Mouse (Mus musculus): Measurements from ENCODE around the gene Entr1. TPM values are rescaled to one million over a fixed set of nuclear protein-coding genes. Genes with fewer than 3 reads are reported as not detected.

Gene Entr1
- polyA plus RNA-seq (2012; rRNA removed) = 291 and 306 TPM in 2 replicates

- DNase-seq (ENCODE audit: extremely low spot score in 1 of 2, low spot score in 1 of 2) = peak; percentile 55 to 82
Observed at GRCm38 (mm10) chr2:26389154-26389690, at the start of gene Entr1, which contains the start of gene Pmpca. TSS of gene Entr1 (minus strand) at chr2:26389316. TSS of gene Pmpca (plus strand) at chr2:26389339.

- no peak for DNase-seq (ENCODE audit: extremely low spot score in 1 of 2, low spot score in 1 of 2)
Observed at GRCm38 (mm10) chr2:26438373-26438772, 49.3 kb upstream of the Entr1 start.

GRCm38 (mm10) chr2:26437221-26437620 lies 48.1 kb upstream of the Entr1 start:
- peak in 1 of 2 experiments; percentile 73 for DNase-seq (ENCODE audit: extremely low spot score in 1 of 2, low spot score in 1 of 2)

- DNase-seq (ENCODE audit: extremely low spot score in 1 of 2, low spot score in 1 of 2) = no peak
Observed at GRCm38 (mm10) chr2:26434791-26435572, 45.9 kb upstream of the Entr1 start.

GRCm38 (mm10) chr2:26429851-26430250 lies 40.7 kb upstream of the Entr1 start:
- DNase-seq (ENCODE audit: extremely low spot score in 1 of 2, low spot score in 1 of 2) = no peak

- DNase-seq (ENCODE audit: extremely low spot score in 1 of 2, low spot score in 1 of 2) = no peak
Observed at GRCm38 (mm10) chr2:26424541-26424940, 35.4 kb upstream of the Entr1 start.

GRCm38 (mm10) chr2:26423086-26423485 lies 34.0 kb upstream of the Entr1 start:
- DNase-seq (ENCODE audit: extremely low spot score in 1 of 2, low spot score in 1 of 2) = no peak

- DNase-seq (ENCODE audit: extremely low spot score in 1 of 2, low spot score in 1 of 2) = no peak
Observed at GRCm38 (mm10) chr2:26421969-26422368, 32.9 kb upstream of the Entr1 start.

- no peak for DNase-seq (ENCODE audit: extremely low spot score in 1 of 2, low spot score in 1 of 2)
Observed at GRCm38 (mm10) chr2:26418120-26418519, 29.0 kb upstream of the Entr1 start.

- no peak for DNase-seq (ENCODE audit: extremely low spot score in 1 of 2, low spot score in 1 of 2)
Observed at GRCm38 (mm10) chr2:26417066-26417465, 27.9 kb upstream of the Entr1 start.

- DNase-seq (ENCODE audit: extremely low spot score in 1 of 2, low spot score in 1 of 2) = peak in 1 of 2 experiments; percentile 46
Observed at GRCm38 (mm10) chr2:26410931-26411411, 21.9 kb upstream of the Entr1 start.

- DNase-seq (ENCODE audit: extremely low spot score in 1 of 2, low spot score in 1 of 2) = no peak
Observed at GRCm38 (mm10) chr2:26410091-26410490, 21.0 kb upstream of the Entr1 start.

GRCm38 (mm10) chr2:26409362-26409761 lies 20.2 kb upstream of the Entr1 start:
- no peak for DNase-seq (ENCODE audit: extremely low spot score in 1 of 2, low spot score in 1 of 2)

- DNase-seq (ENCODE audit: extremely low spot score in 1 of 2, low spot score in 1 of 2) = peak; percentile 82 to 99
Observed at GRCm38 (mm10) chr2:26408515-26409356, 19.6 kb upstream of the Entr1 start, which contains the start of gene Inpp5e. TSS of gene Inpp5e (minus strand) at chr2:26409203.

GRCm38 (mm10) chr2:26403306-26403705 lies 14.2 kb upstream of the Entr1 start:
- DNase-seq (ENCODE audit: extremely low spot score in 1 of 2, low spot score in 1 of 2) = no peak

- DNase-seq (ENCODE audit: extremely low spot score in 1 of 2, low spot score in 1 of 2) = no peak
Observed at GRCm38 (mm10) chr2:26402265-26402664, 13.1 kb upstream of the Entr1 start.

- DNase-seq (ENCODE audit: extremely low spot score in 1 of 2, low spot score in 1 of 2) = no peak
Observed at GRCm38 (mm10) chr2:26401023-26401422, 11.9 kb upstream of the Entr1 start.

GRCm38 (mm10) chr2:26400296-26400695 lies 11.2 kb upstream of the Entr1 start:
- DNase-seq (ENCODE audit: extremely low spot score in 1 of 2, low spot score in 1 of 2) = no peak

- no peak for DNase-seq (ENCODE audit: extremely low spot score in 1 of 2, low spot score in 1 of 2)
Observed at GRCm38 (mm10) chr2:26399647-26400046, 10.5 kb upstream of the Entr1 start.

GRCm38 (mm10) chr2:26398978-26399377 lies 9.9 kb upstream of the Entr1 start:
- no peak for DNase-seq (ENCODE audit: extremely low spot score in 1 of 2, low spot score in 1 of 2)

GRCm38 (mm10) chr2:26391617-26392016 lies 2.5 kb upstream of the Entr1 start:
- no peak for DNase-seq (ENCODE audit: extremely low spot score in 1 of 2, low spot score in 1 of 2)
